Mouse (Mus musculus) heart, postnatal 10 days (tissue): ENCODE measurements around the gene Cacnb2. TPM values are rescaled to one million over a fixed set of nuclear protein-coding genes. Genes with fewer than 3 reads are reported as not detected.
"Not testable (repeated sequence)": the region's sequence is repeated elsewhere in the genome, so short reads cannot be mapped to it uniquely, and the experiment has no call there.

Source experiments
- DNase-seq, 2 experiments: peaks; one replicate each; pipeline ENCODE4 v3.0.0; 2021
- intact Hi-C: fragments of 180-260 bp; cut with DNase I; formaldehyde crosslinking; loops from one replicate; pipeline ENCODE4 v1.15.1; 2025
- total RNA-seq, 2 experiments: library from RNA; stranded (reverse); gene quantifications; 2 replicates each; pipeline ENCODE4 v1.2.3; 2021

Cacnb2 gene
- total RNA-seq, 2 experiments from 2014 or later, result 60.1 to 74.8 TPM

DNA sequence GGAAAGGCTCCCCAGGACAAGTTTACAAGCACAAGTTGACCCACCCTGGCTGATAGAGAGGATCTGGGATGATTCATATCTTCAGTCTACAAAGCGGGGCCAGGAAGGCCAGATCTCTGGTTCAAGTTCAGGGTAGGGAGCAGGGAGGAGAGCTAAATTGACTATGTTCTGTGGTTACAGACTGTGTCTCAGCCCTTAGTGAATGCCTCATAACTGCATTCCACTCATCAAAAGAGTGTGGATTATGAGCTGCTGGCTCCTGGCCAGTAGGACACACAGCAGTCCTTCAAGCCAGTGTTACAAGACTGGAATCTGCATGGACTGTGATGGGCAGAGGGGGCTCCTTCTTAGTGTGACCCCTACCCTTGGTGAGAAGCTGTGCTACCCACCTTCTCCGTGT lies 48.4 kb downstream of the Cacnb2 start:
- intact Hi-C loops, result no loop called here
- peak; percentile 48 to 53 for DNase-seq

DNA sequence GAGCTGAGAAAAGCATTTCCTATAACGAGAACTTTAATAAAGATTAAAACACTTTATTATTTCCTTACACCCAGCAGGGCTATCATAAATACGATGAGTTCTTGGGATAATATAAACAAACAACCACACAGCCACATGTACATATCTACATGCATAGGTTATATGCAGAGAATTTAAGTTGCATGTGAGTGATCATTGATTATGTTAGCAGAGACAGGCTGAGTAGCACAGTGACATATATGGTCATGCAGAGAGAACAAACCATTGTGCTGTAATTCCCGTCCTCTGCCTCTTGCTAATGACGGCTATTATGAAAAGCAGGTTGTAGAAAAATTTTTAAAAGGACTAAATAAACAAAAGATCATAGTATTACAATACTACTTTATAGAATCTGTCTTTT lies 53.8 kb downstream of the Cacnb2 start:
- intact Hi-C loops, result no loop called here
- no peak for DNase-seq

DNA sequence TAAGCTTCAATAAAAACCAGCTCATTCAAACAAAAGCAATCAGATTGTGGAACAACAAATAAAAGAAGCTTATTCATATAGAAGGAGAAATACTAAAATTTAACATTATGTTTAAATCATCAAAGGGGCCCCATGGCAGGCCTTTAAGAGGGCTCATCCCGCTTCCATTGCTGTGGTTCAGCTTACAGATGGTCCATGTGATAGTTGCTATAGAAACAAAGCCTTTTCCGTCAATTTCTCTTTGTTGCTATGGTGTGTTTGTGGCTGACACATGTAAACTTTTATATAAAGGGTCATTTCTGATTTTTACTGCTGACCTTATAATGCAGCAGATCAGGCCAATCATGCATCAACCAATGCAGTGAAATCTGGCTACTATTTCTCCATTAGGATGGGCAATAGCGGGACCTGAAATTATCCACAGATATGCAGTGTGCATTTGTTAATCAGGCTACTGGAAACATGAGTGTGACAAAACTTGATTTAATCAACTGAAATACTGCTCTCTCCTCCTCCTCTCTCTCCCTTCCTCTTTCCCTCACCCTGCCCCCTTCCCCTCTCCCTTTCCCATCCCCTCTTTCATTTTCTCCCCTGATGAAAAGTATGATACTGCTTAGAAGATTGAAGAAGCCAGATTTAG lies 54.4 kb downstream of the Cacnb2 start:
- no peak for DNase-seq
- intact Hi-C loops, result no loop called here

DNA sequence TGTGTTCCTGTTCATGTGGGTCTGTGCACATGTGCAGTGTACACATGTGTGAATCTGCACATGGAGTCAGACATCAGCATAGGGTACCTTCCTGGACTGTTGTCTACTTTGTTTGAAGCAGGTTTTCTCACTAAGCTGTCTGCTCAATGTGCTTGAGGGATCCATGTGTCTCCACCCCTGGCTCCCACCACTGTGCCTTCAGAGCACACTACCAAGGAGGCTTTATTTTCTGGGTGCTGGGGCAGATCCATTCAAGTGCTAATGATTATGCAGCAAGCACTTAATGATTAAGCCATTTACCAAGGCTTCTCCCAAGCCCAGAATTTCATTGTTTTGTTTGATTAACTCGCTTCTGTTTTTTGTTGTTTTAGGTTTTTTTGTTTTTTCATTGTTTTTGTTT lies 62.3 kb downstream of the Cacnb2 start:
- DNase-seq, result no peak
- intact Hi-C loops, result no loop called here

DNA sequence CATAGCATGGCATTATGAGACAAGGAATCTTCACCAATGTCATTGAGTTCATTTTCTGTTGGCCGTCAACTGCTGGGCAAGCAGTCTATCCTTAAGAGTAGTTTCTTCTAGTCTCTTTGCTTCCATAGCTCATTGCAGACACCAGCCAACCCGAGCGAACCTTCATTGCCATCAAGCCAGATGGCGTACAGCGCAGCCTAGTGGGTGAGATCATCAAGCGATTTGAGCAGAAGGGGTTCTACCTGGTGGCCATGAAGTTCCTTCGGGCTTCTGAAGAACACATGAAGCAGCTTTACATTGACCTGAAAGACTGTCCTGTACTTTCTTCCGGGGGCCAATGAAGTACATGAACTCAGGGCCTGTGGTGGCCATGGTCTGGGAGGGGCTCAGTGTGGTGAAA lies 69.2 kb downstream of the Cacnb2 start:
- intact Hi-C loops, result no loop called here
- no peak for DNase-seq

DNA sequence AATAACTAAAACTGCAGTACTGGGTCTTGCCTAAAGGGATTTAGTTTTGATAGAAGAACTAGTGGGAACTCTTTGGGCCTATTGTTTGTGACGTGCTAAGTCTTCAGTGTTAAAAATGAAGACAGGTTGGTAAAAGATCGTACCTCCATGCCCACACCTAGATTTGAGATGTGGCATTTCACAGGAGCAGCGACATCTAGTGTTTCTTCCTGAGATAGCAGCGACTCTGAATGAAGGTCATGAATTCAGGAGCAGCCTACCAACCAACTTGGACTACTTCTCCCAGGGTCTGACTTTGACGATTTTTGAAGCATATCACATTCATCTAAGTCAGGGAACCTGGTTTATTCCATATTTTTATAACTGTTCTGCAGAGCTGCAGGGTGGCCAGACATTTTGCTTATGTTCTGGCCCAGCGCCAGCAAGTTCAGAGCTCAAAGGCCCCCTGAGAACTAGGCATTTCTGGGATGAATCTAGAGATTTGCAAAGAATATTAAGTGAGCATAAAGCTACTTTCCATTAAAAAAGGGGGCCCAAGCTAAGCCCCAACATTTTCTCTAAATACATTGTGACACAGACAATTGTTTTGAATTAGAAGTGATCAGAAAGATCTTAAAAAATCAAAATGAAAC lies 74.1 kb downstream of the Cacnb2 start:
- peak; percentile 58 to 68 for DNase-seq
- intact Hi-C loops, result loop anchor here (2.0 kb wide), 1 partner anchor 72 kb away; no protein-coding TSS in a partner anchor

DNA sequence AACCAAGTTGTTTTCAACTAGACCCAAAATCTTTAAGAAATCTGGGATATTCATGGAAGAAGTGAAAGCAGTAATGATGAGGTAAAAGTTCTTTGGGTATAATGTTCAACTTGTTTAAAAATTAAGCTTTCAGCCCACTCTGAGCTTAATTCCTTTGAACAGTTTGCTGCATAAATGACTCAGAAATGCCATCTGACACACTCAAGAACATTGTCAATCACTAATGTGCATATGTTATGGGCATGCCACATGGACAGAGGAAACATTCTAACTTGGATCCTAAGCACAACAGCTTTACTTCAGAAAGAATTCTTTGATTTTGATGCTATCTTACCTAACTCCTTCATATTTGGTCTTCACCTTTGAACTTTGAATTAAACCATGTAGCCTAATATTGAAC lies 81.3 kb downstream of the Cacnb2 start:
- DNase-seq, result no peak

DNA sequence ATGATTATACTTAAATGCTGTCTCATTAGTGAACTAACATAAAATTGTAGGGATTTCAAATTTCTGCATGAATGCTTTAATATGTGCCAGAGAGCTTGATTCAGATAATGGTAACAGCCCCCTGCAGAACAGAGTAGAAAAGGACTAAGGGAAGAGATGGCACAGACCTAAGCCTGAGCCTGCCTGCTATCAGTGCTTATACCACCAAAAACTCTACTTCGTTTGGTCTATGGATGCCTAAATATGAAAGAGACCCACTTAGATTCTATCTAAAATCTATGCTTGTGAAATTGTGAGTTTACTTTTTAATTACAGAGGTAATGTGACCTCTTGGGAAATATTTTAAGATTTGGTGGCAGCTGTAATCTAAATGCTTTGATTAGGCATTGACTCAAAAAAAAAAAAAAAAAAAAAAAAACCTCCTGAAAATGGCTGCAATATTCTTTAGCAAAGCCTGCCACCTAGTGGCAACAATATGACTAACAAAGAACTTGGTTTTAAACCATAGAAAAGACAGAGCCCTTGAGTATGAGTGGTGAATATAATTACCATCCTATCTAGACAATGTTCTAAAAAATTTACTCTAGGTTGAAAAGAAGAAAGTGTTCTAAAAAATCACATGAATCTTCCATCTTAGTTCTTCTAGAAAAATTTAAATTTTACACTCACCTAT lies 100.2 kb downstream of the Cacnb2 start:
- intact Hi-C loops, result loop anchor here (5.0 kb wide), 2 partner anchors 396 to 541 kb away; no protein-coding TSS in a partner anchor
- DNase-seq, result peak; percentile 39 to 72

More for the DNA sequence above, 81.3 kb downstream of the Cacnb2 start:
- intact Hi-C loops, result no loop called here

DNA sequence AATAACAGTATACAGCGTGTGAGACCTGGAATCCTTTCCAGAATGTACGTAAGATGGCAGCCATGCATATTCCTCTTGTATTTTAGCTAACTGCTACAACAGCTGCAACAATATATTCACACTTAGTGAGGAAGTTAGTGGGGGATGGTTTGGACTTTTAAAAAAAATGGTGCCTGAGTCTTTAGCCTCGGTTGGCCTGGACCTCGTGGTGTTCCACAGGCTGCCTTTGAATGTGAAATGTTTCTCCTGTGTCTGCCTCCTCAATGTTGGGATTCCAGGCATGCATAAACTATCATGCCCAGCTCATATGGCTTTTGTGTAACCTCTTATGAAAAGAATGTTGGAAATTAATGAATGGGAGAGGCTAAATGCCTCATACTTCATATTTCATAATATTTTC lies 100.8 kb downstream of the Cacnb2 start:
- intact Hi-C loops, result loop anchor here (5.0 kb wide), 2 partner anchors 396 to 541 kb away; no protein-coding TSS in a partner anchor
- DNase-seq, result no peak

DNA sequence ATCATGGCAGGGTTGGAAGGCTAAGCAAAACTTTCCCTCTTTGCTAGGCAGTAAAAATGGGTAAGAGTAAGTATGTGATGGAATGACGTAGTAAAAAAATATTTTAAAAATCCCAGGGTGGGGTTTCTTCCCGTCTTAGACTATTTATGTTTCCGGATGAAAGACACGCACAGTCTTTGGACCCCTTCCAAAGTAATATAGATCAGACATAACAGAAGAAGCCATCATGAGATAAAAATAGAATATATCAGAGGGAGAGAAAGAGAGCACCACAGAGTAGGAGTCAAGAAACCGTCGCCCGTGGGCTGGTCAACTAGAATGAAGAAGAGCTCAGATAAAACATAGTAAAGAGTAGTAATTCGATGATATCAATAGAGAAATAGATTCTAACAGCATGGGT lies 107.4 kb downstream of the Cacnb2 start:
- intact Hi-C loops, result no loop called here

DNA sequence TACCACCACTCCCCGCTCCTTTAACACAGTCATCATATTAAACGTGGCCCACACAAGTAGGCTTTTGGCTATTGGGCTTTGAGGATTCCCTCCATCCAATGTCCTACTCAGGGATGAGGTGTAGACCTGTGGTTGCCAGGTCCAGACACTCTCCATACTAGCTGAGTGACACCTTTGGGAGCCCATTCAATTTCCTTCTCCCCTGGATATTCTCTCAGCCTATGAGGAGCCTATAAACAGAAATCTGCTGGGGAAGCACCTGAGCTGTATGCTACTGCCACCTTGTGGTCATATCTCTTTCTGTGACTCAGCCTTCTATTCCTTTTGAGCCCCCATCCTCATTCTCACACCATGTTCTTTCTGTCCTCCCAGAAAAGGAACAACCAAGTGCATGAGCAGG lies 108.9 kb downstream of the Cacnb2 start:
- DNase-seq, result peak; percentile 18 to 22
- intact Hi-C loops, result no loop called here

More for the DNA sequence above, 107.4 kb downstream of the Cacnb2 start:
- DNase-seq, result no peak

DNA sequence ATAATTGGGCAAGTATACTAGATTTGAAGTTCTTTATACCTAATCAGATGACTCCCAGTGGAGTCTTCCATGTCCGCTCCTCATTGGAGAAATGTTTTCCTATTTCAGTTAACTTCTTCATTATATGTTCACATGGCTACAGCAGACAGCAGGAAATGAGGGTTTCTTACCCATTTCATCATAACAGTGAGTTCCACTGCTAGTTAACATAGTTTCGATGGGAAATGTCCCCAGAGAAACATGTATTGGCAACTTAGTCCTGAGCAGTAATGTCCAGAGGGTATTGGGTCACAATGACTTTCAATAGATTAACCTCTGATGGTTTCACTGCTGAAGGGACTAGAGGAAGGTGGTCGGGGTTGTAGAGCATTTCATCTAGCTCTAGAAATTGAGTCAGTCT lies 110.2 kb downstream of the Cacnb2 start:
- no peak for DNase-seq
- intact Hi-C loops, result no loop called here

DNA sequence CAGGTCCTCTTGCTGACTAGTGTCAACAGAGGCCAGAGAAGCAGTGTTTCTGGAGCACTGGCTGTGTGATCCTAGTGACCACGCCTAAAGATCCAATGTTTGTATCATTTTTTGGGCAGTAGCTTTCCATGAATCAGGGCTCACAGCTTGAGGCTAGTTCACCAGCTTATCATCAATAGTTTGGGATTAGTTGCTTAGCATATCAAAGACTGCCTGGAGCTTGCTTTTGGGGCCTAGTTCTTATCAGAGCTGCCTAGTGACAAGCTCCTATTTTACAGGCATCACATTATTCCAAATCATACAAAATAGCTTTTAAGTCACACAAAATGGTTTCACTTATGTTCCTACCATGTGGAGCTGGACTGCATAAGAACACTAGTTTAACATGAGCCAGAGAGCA lies 113.8 kb downstream of the Cacnb2 start:
- DNase-seq, result no peak
- intact Hi-C loops, result no loop called here

DNA sequence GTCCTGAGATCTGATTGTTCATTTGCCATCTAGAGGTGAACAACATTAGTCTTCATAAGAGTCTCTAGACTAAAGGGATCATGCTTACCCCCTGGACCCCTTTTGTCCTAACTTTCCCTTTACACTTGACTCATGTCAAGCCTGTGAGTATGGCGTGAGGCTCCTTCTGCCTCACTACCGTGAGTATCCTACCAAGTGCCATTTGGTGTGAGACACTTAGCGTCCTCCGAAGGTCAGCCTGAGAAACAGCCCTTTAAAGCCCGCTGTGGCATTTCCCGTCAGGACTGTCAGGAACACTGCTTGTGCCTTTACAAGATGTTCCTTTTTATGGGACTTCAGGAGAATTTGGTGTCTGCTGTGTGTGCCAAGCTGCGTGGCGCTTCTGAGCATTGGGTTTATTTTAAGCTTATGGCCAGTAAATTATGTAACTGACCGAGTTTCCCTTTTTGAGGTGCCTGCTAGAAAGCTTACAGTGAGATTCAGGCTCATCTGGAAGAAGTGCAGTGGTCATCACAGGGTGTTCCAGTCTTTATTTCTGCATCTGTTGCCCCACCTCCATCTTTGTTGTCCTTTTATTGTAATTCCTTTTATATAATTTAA lies 116.3 kb downstream of the Cacnb2 start:
- intact Hi-C loops, result no loop called here
- no peak for DNase-seq

DNA sequence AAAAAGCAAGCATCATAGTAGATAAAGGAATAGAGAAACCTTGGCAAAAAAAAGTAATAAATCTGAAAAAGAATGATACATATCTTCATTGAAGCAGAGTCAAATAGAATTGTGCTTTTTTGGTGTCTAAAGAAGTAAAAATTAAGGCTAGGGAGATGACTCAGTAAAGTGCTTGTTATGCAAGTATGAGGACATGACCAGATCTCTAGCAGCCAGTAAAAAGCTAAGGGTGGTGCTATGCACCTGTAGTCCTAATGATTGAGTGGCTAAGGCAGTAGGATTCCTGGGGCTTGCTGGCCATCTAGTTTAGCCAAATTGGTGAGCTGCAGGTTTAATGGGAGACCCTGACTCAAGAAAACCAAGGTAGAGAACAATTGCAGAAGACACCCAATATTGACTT lies 122.5 kb downstream of the Cacnb2 start:
- intact Hi-C loops, result no loop called here

DNA sequence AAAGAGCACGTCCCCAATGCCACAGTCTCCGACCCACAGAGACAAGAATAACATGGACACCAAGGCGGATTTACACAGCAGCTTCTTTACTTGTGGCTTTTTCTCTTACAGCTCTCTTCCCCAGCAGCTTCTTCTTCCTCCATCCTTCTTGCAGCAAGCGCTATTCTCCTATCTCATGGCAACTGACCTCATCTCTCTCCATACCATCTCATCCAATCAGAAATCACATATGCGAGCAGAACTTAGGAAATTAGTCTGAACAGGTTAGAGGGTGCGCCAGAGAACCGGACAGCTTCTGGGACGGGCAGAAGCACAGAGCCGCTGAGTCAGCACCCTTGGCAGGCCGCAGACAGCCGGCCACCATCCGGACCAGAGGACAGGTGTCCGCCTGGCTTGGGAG lies 123.7 kb downstream of the Cacnb2 start:
- intact Hi-C loops, DNase-seq: not testable (repeated sequence)

More for the DNA sequence above, 122.5 kb downstream of the Cacnb2 start:
- no peak for DNase-seq

DNA sequence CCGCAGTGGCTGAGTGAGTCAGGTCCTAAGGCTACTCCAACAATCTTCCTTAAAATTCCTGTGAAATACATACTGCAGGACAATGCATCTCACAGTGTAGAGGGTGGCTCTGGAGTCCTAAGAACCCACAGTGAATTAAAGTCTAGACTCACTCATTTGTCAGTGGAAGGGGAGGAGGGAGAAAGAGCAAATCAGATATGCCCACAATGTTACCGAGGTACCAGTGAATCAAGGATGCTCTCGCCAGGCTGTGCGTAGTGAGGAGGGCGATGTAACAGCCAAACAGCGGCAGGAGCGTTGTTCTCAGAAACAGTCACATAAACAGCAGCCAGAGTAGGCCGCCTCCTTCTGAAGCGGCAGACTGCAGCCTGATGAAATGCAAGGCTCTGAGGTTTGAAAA lies 136.0 kb downstream of the Cacnb2 start:
- DNase-seq, result no peak
- intact Hi-C loops, result no loop called here

DNA sequence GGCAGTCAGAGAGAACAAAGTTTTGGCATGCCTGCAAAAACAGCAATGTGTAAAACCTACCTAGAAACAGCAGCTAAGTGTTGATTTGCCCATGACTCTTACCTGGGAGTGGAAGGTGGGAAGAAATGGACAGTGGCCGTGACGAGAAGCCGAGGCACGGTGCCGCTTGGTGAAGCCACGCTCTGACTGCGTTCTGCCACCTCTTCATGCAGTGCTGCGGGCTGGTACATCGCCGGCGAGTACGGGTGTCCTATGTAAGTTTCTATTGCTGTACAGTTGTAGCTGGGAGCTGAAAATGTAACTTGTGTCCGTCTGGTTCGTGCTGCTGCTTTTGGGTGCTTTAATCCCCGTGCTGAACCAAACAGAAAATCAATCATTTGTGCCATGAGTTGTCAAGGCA lies 136.6 kb downstream of the Cacnb2 start:
- DNase-seq, result no peak
- intact Hi-C loops, result no loop called here

DNA sequence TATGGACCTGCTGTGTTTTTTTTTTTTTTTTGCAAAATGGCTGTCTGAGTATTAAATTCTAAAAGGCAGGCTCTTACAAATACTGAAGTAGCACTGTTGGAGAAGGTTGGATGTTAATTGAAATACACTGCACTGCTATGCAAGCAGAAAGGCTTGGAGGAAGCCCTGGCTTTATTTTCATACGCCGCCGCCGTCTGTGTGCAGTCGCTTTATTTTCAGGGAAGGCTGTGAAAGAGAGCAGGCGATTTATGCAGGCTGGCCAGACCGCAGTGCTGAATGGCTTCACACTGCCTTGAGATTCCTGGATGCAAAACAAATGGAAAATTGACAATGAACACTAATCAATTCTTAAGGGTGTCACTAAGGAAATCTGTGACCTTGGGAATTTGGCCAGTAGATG lies 137.5 kb downstream of the Cacnb2 start:
- DNase-seq, result no peak

DNA sequence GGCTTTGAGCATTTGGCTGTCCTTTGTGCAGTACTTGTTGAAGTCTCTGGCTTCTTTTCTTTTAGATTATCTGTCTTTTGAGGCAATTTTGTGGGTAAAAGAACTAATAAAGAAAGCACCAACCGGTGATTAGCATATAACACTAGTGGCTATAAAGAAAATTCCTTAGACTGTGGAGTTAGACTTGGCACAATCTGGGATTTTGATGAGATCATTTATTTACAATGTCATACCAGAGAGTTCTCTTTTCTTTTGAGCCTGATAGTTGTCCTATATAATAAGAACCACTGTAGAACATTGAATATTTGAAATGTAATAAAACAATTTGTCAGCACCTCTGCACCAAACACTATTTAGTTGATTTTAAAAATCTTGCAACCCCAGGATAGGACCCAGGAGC lies 141.9 kb downstream of the Cacnb2 start:
- DNase-seq, result no peak
- intact Hi-C loops, result no loop called here

More for the DNA sequence above, 137.5 kb downstream of the Cacnb2 start:
- intact Hi-C loops, result no loop called here

DNA sequence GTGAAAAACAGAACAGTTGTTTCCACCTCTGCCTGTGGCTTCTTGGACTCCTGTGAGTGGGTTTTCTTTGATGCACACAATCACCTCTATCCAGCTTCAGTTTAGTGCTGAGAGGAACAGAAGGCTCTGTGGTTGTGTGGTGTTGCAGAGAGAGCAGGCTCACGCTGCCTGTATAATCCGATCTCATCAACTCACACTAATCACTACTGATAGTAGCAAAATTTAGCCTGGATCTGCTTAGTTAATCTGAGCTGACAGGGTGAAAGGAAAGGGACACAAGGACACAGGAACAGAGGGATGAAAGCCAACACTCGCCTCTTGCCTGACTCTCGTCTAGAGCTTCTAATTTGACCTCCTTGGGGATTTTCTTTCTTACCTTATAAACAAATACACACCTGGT lies 160.0 kb downstream of the Cacnb2 start:
- no peak for DNase-seq
- intact Hi-C loops, result no loop called here

DNA sequence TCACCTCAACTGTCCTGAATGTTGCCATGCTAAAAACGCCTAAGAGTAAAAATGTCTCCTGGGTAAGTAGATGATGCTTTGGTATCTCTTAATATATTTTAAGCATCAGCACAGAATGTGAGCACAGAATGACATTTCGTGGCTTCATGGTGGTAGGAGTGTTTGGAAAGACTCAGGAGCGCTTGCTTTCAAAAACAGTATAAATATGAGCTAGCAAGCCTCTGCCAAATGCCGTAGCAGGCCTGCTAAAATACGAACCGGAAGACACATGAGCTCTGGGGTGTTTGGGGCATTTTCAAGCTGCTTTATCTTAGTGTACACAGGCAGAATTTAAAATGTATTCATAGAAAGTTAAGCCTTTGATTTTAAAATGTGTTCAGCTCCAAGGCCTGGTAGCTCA lies 161.0 kb downstream of the Cacnb2 start:
- DNase-seq, result no peak
- intact Hi-C loops, result no loop called here
